Mouse (Mus musculus) lung, postnatal 0 days (tissue): ENCODE data around the gene Hsh2d.

ENCODE experiments used
- CTCF ChIP-seq: IDR thresholded peaks from 2 replicates; pipeline ENCODE4 v1.5.1; 2016; ENCODE audit warnings: antibody characterized with exemption, mild to moderate bottlenecking
- EP300 ChIP-seq: IDR thresholded peaks from 2 replicates; pipeline ENCODE4 v1.6.1; 2016; ENCODE audit warnings: antibody characterized with exemption, mild to moderate bottlenecking, control low read depth

DNA sequence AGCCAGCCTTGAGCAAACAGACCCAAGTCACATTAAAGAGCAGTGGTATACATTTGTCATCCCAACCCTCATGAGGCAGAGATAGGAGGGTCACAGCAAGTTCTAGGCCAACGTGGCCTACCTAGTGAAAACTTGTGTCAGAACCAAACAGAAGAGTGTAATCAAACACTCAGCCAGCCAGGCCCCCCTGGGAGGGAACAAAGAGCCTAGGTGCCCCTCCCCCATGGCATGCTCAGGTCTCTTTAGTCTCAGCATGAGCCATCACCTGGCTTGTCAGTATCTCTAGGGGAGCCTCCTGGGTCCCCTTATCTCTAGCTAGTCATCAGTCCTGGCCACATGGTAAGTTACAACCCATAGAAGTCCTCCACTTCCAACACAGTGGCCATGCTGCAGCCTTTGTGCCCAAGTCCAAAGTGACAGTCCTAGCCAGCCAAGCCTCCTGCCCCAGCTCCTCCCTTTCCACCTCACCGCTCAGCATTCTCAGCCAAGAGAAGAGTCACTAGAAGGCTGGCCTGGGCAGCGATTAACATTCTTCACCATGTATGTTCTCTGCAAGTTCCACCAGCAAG, 19.7 kb upstream of the Hsh2d start:
- TF ChIP-seq CTCF = no peak
- no peak for TF ChIP-seq EP300
